Mouse (Mus musculus) heart, postnatal 25 days (tissue): ENCODE results near the gene Vps37b. TPM values are rescaled to one million over a fixed set of nuclear protein-coding genes. Genes with fewer than 3 reads are reported as not detected.

Source experiments
- DNase-seq: peaks from one replicate; pipeline ENCODE4 v3.0.0; 2022; ENCODE audit warnings: low spot score
- intact Hi-C: fragments of 180-260 bp; cut with DNase I; formaldehyde crosslinking; loops from one replicate; pipeline ENCODE4 v1.15.1; 2025
- total RNA-seq, 2 experiments: library from RNA; stranded (reverse); gene quantifications; 2 replicates each; pipeline ENCODE4 v1.2.3; 2021

Gene Vps37b
- total RNA-seq, 2 experiments from 2014 or later, result 18.2 to 18.6 TPM

DNA sequence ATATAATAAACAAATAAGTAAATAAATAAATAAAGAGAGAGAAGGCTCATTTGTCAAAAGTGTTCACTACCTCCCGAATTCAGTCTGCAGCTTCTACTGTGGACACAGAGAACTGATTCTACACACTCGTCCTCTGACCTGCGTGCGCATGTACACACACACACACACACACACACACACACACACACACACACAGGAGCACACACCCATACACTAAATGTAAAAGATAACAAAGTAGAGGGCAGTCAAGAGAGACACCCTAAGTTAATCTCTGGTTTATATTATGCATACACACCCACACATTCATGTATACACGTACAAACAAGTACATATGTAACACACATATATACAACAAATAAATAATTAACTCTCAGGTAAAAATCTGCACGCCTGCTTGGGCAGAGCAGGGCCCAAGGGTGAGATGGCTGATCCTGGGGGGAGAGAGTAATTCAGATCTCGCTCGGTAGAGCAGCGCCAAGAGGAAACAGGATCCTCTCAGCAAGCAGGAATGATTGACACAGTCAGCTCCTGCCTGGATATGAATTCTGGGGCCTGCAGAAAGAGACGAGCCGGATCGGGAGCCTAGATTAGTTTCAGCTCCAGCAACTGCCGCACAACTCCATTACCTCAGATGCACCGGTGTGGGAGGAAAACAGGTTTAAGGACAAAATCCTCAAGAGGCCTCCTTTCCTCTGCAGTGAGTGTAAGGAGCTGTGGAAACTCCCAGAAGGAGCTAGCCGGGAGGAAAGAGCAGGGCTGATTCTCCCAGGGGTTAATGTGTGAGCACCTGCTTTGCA, 17.4 kb upstream of the Vps37b start:
- intact Hi-C loops, result loop anchor here (2.0 kb wide), 1 partner anchor 17 kb away; the partner anchor contains the start of gene Vps37b
- DNase-seq, result no peak

DNA sequence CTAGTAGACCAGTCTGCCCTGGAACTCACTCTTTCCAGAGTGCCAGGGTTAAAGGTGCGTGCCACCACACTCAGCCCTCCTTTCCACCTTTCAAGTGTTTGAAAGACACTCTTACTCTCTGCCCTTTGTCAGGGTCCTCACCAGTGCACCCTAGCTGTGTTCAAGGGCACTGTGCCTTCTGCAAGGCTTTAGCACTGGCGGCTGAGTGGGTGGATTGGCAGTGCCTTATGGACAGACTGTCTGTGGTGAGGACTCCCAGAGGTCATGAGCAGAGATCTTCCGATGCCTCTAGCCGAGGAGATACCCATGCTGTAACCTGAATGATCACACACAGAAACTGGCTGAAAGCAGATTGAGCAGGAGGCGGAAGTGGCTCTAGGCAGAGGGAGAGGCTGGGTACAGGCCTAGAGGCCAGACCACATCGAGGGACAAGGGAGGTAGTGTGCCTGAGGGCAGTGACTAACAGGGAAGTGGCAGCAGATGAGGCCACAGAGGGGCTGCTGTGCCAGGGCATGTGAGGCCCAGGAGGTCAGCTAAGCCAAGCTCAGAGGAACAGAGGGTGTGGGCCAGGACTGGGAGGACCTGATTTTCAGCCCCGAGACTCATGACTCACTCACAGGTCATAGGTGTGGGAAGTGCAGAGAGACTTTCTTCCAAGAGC, 14.8 kb upstream of the Vps37b start:
- DNase-seq, result no peak
- intact Hi-C loops, result no loop called here

DNA sequence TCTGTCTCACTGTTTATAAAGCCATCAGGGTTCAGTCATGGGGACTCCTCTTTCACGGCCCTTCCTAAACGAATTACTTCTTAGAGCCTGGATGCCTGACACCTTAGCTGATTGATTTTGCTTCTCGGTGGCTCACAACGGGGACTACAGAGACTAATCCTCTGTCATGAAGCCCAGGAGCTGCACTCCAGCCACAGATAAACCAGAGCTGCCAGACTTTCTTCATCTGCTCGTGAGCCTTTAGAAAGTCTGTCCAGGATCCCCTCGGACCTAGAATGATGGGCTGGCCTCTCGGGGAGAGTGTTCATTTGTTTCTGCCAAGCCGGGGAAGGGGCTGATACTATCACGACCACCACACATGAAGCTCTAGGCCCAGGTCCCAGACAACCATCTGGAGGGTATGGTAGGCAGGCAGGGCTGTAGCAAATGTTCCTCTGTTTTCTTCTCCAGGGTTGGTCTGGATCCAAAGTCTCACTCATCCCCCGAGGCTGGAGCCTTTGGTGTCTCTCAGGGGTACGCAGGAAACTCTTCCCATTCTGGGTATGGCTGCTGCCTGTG, 13.5 kb upstream of the Vps37b start:
- no peak for DNase-seq
- intact Hi-C loops, result no loop called here

DNA sequence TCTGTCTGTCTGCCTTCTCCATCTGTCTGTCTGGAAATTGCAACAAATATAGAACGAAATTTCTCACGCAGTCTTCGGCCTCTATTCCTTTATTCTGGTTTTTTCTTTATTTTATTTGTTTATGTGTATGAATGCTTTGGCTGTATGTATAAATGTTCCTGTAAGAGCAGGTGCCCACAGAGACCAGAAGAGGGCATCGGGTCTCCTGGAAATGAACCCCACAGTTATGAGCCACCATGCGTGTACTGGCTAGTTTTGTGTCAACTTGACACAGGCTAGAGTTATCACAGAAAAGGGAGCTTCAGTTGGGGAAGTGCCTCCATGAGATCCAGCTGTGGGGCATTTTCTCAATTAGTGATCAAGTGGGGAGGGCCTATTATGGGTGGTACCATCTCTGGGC, 11.9 kb upstream of the Vps37b start:
- DNase-seq, result no peak
- intact Hi-C loops, result no loop called here

DNA sequence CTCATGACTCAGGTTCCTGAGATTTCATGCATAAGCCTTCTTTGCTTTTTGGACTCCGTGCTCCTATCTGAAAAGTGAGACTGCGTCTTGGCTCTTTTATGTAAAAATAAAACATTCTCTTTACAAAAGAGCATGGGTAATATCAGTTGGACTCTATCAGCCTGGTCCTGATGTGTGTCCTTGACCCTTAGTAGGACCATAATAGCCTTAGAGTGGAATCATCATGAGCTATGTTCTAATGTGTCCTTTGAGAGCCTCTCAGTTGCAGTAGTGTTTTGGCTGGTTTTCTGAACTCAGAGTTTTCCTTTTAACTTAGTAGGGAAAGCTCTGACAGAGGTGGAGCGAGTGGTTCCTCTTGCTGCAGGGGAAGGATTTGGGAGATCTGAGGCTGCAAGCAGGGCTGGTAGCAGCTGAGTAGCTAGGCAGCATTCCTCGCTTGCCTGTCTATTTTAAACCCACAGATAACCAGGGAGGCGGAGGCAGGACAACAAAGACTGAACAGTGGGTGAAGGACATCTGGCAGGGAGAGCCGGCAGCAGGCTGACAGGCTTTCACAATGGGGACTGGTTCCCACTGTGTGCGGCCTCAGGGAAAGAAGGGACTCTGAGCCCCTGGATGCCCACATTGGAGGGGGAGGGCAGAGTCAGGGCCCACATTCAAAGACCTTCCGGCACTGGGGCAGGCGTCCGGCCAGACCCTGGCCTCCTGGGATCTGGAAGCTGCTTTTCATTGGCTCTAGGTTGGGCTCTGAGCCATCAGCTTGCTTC, 11.3 kb upstream of the Vps37b start:
- intact Hi-C loops, result no loop called here
- peak; percentile 37 for DNase-seq

DNA sequence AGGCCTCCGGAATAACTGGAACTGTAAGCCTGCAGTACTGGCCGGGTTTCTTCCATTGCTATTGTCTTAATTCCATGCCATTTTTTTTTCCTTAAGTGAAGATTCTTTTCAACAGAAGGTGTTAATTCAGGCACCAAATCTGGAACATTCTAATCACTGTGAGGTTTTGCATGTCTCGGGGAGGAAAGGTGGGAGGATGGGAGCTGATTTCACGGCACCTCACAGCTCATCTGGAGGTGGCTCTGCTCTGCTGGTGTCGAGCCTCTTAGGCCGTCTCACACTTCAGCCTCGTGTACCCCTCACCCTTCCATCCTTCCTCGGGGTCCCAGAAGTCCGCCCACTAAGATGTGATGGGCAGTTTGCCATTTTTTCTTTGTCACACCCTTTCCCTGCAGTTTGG, 9.0 kb upstream of the Vps37b start:
- no peak for DNase-seq
- intact Hi-C loops, result no loop called here

DNA sequence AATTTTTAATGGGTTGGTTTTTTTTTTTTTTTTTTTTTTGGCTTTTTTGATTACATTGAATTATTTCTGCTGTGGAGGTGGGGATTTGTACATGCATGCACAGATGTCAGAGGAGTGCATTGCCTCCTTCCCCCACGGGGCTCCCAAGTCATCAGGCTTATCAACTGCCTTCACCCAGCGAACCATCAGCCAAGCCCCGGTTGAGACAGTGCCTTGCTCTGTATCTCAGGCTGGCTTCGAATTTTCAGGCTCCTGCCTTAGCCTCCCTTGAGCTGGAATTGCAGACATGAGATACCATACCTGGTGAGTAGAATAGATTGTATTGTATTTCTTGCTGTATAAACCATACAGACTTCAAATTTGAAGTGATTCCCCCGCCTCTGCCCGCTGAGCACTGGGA, 7.5 kb upstream of the Vps37b start:
- no peak for DNase-seq
- intact Hi-C loops, result no loop called here

DNA sequence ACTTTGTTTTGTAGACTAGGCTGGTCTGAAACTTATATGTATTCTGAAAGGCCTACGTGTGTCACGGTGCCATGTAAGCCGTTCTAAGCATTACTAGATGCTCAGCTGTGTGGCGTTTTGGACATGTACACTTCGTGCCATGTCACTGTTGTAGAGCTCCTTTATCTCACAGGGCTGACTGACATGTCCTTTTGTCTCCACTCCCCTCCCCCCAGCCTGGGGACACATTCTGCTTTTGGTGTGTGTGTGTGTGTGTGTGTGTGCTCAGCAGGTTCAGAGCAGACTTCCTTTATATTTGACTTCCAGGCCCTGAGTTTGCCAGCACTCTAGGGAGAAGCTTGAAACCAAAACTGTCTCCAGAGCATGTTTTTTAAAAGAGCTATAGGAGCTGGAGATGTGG, 4.8 kb upstream of the Vps37b start:
- intact Hi-C loops, result no loop called here
- DNase-seq, result no peak

DNA sequence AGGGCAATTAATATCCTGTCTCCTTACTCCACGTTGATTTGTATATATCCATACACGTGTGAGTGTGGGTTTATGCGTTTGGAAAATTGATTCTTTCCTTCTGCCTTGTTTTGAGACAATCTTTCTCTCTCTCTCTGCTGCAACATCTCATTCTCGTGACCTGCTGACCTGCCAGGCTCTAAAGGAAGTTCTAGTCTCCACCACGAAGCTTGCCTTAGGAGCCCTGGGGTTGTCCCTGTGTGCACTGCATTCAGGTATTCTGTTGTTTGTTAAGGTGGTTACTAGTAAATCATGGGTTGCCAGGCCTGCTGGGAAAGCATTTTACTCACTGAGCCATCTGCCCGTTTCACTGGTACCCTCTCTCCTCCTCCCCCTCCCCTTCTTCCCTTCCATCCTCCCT, 4.3 kb upstream of the Vps37b start:
- intact Hi-C loops, result no loop called here
- DNase-seq, result no peak

DNA sequence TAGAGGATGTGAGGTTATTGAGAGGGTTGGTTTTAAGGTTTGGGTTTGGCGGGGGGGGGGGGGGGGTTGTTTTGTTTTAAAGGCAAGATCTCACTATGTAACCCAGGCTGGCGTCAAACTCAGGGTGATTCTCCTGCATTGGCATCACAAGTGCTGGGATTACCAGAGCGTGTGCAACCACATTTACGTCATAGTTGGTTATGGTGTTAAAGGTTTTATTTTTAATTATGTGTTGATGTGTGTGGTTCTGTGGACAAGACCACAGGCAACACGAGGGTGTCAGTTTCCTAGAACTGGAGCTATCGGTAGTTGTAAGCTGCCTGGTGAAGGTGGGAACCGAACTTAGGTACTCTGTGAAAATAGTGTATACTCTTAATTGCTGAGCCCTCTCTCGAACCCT, 3.7 kb upstream of the Vps37b start:
- intact Hi-C loops, result no loop called here
- DNase-seq, result no peak

DNA sequence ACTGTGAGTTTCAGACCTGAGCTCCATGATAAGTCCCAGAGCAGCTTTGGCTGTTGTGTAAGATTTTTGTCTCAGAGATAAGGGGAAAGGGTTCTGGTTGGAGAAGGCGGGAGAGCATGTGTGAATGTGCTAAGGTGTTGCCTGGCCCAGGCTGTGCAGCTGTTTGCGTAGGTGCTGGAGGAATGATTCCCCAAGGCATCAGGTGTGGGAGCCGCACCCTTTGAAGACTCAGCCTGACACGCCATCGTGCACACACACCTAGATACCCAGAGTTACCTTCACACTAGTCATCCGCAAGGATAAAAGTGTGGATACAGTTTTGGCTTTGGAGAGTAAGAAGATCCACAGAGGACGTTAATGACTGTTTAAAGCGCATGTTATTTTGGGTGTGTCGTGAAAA, 3.3 kb upstream of the Vps37b start:
- intact Hi-C loops, result no loop called here
- no peak for DNase-seq

DNA sequence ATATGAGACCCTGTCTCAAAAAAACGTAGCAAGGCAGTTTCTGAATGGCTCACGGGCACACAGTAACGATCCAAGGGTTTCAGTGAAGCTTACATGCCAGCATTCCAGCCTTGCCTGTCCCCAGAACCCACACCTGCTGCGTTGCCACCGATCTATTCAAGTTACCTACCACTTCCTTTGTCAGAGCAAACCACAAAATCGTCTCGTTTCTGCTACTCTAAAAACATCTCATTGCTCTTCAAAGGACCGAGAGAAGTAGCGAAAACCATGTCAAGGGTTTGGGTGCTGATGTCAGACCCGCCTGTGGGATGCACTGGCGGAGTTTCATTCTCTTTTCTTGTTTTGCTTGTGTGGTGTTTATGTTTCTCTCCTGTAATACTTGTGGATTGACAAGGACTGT, 2.4 kb upstream of the Vps37b start:
- DNase-seq, result no peak
- intact Hi-C loops, result loop anchor here (5.0 kb wide), 1 partner anchor 38 kb away; no protein-coding TSS in a partner anchor

DNA sequence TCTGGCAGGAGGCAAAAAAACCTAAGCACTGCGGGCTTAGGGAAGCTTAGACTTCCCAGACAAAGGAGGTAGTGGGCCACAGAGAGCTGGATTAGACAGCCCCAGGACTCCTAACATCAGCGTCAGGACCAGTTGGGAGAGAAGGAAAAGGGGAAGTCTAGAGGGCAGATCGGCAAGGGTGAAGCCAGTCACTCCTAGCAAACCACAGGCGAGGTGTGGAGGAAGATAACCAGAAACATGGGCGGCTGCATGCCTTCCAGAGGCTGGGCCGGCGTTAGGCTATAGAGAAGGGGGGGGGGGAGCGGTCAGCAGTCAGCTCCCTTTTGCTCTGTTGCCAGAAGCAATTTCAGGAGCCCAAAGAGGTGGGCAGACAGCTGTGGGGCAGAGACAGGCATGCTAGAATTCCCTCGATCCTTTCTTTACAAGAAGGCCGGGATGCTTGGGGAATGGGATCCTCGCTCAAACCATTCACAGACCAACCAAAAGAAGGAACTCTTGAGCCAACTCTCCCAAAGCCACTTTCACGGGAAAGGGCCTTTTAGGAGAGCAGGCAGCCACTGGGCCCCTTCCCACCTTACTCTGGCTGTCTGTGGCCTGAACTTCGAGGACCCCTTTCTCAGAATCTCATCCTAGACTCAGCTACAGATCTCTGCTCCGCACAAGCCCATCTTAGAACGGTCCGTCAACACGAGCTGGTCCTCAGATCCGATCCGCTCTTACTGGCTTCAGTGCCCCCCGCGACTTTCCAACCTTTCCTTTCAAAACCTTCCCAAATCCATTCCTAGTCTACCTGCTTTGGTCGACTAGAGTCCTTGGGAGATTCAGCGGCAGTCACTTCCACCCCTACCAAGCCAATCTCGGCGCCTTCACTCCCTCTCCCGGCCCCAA, 758 bp downstream of the Vps37b start:
- intact Hi-C loops, result loop anchor here (2.0 to 5.0 kb wide), 2 partner anchors 15 to 41 kb away; no protein-coding TSS in a partner anchor
- DNase-seq, result no peak

DNA sequence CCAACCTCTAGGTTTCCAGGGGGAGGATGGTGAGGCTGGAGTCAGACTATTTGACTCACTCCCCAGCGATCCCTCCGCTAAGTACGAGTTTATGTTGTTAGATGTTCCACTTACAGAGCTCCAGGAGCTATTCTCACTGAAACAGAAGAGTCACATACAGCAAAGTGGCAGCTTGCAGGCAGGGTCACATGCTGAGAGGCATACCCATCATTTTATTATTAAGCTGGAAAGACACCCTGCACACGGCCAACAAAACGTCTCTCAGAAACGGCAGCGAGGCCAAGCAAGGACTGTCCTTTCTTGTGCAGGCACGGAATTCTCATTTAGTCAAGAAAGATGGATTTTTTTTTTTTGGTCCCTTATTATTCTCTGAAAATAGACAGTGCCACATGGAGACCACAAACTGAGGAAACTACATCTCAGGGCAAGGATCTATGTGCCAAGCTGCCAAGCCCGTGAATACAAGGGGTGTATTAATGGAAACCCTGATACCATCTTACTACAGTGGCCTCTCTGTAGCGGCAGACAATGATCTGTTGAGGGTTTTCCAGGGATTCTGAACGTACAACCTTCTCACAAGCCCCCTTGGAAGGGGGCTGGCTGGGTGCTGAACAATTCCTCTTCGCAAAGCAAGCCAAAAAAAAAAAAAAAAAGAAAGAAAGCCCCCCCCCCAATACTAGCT, 1.5 kb downstream of the Vps37b start:
- intact Hi-C loops, result loop anchor here (2.0 to 5.0 kb wide), 2 partner anchors 14 to 42 kb away; no protein-coding TSS in a partner anchor
- DNase-seq, result no peak

DNA sequence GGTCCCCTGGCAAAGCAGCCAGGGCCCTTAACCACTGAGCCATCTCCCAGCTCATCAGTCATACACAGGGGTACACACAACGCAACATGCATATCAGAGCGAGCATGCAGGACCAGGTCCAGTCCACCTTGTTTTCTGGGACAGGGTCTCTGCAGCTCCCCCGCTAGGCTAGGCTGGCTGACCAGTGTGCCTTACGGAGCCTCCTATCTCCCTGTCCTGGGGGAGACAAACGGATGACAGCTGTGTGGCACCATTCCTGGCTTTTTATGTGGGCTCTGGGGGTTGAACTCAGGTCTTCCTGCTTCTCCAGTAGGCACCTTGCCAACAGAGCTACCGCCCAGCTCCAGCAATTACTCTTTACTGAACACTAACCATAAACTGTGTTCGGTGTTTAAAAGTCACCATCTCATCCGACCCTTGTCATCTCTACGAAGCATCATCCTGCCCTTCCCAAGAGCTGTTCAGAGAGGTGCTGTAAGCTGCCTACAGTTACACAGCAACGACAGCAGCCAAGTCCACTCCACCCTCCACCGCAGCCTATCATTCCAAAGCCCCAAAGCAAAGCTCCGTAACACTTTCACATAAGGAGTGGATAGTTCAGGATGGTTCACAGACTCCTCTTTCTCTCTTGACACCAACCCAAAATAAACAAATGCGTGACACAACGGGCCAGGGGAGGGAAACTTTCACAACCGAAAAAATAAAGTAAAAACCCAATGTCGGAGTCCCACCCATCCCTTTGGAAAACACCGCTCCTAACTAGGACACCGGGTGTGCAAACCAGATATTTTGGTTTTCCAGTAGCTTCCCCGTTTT, 2.6 kb downstream of the Vps37b start:
- intact Hi-C loops, result loop anchor here (2.0 to 5.0 kb wide), 2 partner anchors 13 to 43 kb away; no protein-coding TSS in a partner anchor
- no peak for DNase-seq

DNA sequence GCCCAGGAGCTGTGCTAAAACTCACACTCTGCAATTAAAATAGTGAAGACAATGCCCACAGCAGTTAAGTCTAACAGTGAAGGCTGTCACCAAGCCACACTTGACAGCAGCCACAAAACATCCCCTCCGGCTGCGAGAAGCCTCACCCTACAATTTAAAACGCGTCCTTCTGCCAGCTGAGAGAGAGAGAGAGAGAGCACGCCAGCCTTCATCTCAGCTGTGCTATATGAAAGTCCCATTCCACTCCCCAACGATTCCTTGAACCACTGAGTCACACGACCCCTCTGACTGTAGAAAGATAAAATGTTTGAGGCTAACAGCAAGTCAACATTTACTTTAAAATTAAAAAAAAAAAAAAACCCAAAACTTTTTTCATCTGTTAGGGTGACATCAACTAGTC, 3.4 kb downstream of the Vps37b start:
- no peak for DNase-seq
- intact Hi-C loops, result no loop called here

DNA sequence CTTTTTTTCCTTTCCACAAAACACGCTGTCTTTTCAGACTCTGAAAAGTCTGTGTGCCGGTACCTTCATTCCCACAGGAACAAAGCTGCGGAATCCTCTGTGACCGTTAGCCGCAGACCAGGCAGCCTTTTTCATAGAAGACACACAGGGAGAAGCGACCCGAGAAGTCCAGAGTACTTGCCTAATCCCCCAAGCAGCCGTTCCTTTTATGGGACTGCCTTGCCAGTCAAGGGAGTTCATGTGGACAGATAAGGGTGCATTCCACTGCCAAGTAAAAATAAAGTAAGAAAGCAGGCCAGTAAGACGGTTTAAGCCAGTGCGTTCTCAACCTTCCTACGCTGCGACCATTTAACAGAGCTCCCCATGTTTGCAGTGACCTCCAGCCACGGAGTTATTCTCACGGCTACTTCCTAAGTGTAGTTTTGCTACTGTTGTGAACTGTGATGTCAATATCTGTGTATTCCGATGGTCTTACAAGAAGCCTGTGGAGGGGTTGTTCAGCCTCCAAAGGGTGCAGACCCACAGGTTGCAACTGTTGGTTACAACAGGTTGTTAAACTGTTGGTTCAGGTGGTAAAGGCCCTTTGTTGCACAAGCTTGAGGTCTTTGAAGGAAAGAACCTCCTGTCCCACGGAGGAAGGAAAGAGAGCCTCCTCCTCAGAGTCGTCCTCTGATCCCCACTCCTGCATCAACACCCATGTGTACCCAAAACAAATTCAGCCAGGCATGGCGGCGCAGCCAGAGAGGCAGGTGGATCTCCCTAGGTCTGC, 4.2 kb downstream of the Vps37b start:
- intact Hi-C loops, result no loop called here
- DNase-seq, result no peak
